Mouse (Mus musculus): Measurements from ENCODE around the gene Tbc1d8. TPM values are rescaled to one million over a fixed set of nuclear protein-coding genes. Genes with fewer than 3 reads are reported as not detected.

The Tbc1d8 gene
- polyA plus RNA-seq, 1 experiment from 2014 or later: 3.0 TPM

DNA sequence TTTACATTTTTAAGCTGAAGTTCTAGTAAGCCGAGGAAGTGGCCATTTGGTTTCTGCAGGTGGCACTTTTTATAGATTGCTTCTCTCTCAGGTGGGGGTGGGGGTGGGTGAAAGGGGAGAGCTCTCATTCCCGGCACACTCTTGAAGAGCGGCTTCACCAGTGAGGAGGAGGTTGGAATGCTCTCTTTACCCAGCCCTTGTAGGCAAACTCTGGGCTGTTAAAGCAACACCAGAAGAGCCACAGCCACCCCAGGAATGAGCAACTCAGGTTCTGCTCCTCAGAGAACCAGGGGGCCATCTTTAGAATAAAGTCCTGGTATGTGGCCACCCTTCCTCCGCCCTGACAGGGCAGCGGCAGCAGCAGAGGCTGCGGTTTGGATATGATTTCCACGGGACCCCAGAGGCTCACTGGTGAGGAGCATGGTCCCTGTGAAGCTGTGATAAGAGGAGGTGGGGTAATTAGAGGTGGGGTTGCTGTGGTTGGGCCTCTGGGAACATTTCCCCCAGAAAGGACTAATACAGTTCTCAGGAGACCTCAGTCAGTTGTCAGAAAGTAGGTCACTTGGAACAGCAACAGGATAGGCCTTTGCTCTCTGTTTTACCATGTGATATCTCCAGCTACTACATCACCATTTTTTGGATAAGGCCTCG, 85.2 kb downstream of the Tbc1d8 start:
- Histone ChIP-seq H3K4me2 (peak overlapping the region; percentile 46), H3K9me3 (replicated peaks) (no peaks in the 10 kb centered on the region; the same call in 1 of the 2 replicates), H3K4me1 (replicated peaks) (peaks cover 64% of the 10 kb centered on the region), H3K9ac (peak overlapping the region; percentile 27), H3K4me3 (replicated peaks) (no peak overlapping the region), H3K27me3 (no peaks in the 10 kb centered on the region), H3K36me3 (peaks cover 12% of the 10 kb centered on the region), H3K27ac (peak overlapping the region; percentile 66)
- DNase-seq (peak; percentile 57), ATAC-seq (ENCODE audit: low read depth) (peak; percentile 84)
- WGBS (ENCODE audit: insufficient replicate concordance): 25% methylated on average over 8 of the region's 8 CpGs

DNA sequence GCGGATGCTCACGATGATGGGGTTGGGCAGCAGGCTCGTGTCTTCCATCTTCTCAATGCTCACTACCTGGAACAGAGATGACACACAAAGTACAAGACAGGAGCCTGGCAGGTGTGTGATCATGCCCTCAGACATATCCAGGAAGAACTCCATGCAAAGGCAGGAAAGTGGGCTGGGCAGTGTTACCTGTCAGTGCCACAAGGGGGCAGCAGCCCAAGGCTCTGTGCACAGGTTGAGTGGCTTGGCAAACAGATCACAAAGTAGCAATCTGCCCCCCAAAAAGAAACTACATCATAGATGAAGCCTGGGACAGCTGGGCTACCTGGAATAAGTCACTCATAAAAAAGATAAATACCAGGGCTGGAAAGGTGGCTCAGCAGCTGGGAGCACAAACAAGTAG, 86.4 kb downstream of the Tbc1d8 start:
- Histone ChIP-seq H3K9ac (no peak overlapping the region), H3K27ac (no peak overlapping the region), H3K4me2 (no peak overlapping the region), H3K27me3 (no peaks in the 10 kb centered on the region), H3K36me3 (peaks cover 9% of the 10 kb centered on the region), H3K4me3 (replicated peaks) (no peak overlapping the region), H3K9me3 (replicated peaks) (no peaks in the 10 kb centered on the region; the same call in 1 of the 2 replicates), H3K4me1 (replicated peaks) (peaks cover 74% of the 10 kb centered on the region)
- peak; percentile 68 for DNase-seq
- no peak for ATAC-seq (ENCODE audit: low read depth)
- WGBS (ENCODE audit: insufficient replicate concordance): 64% methylated on average over 3 of the region's 3 CpGs

DNA sequence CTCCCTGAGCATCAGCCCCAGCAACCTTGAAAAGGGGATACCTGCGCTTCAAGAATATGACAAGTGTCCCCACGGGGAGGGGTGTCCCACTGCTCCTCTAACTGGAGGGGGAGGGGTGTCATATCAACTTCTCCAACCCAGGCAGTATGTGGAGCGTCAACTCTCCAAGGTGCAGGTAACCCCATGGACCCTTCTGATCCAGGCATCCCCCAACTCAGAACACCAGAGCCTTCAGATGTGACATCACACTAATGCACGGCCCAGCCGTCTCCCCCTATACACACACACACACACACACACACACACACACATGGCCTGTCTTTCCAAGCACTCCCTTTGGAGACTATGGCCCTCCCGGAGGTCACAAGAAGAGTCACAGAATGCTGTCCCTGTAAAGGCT, 86.9 kb downstream of the Tbc1d8 start:
- no peak overlapping the region for H3K4me2 ChIP-seq
- no peaks in the 10 kb centered on the region for H3K27me3 ChIP-seq
- no peaks in the 10 kb centered on the region for H3K9me3 ChIP-seq (replicated peaks)
- H3K4me3 ChIP-seq (replicated peaks): no peak overlapping the region
- no peak overlapping the region for H3K27ac ChIP-seq
- DNase-seq: no peak
- peaks cover 4% of the 10 kb centered on the region; the same call in 1 of the 2 replicates for H3K36me3 ChIP-seq
- ATAC-seq (ENCODE audit: low read depth): no peak
- H3K4me1 ChIP-seq (replicated peaks): peaks cover 78% of the 10 kb centered on the region
- 82% methylated on average over 6 of the region's 6 CpGs for WGBS (ENCODE audit: insufficient replicate concordance)
- no peak overlapping the region for H3K9ac ChIP-seq

DNA sequence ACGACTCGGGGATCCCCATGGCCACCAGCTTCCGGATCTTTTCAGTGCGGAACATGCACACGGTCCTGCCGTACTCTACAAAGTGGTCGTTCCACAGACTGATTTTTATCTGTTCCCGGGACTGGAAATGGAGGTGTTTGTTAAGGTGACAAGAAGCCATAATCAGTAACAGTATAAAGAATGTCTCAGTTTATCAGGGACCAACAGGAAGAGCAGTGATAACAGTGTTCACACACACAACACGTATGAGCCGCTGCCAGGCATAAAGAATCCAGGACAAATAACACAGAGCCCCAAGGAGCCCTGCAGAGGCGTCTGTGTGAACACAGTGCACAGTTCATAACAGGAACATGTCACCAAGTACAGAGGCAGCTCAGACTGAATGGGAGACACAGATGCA, 89.2 kb downstream of the Tbc1d8 start:
- H3K4me2 ChIP-seq: 0 out of 2 replicates have a peak overlapping the region, but pooled peaks have one; percentile 2
- H3K27ac ChIP-seq: peak overlapping the region; percentile 59
- H3K4me1 ChIP-seq (replicated peaks): peaks cover 56% of the 10 kb centered on the region
- H3K9me3 ChIP-seq (replicated peaks): no peaks in the 10 kb centered on the region
- H3K36me3 ChIP-seq: 0 out of 2 replicates have a peak, but pooled peaks cover 5% of the 10 kb centered on the region
- no peak overlapping the region for H3K9ac ChIP-seq
- H3K4me3 ChIP-seq (replicated peaks): no peak overlapping the region
- no peak for DNase-seq
- ATAC-seq (ENCODE audit: low read depth): peak; percentile 42
- 43% methylated on average over 11 of the region's 11 CpGs for WGBS (ENCODE audit: insufficient replicate concordance)
- no peaks in the 10 kb centered on the region for H3K27me3 ChIP-seq

DNA sequence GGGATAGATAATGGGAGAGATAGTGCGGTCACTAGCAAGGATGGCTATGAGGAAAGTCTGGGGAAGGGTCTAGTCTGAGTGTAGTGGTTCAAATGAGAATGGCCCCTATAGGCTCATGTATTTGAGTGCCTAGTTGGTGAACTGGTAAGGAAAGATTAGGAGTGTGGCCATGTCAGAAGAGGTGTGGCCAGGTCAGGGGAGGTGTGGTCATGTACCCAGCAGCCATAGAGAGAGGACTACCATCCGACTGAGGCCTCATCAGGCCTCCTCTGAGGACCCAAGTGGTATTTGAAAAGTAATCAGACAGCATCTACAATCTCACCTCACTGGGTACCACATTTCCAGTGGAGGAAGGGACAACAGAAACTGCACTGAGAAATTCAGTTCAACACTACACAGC, 90.4 kb downstream of the Tbc1d8 start:
- no peak overlapping the region for H3K4me2 ChIP-seq
- H3K36me3 ChIP-seq: 0 out of 2 replicates have a peak, but pooled peaks cover 8% of the 10 kb centered on the region
- no peak overlapping the region for H3K9ac ChIP-seq
- H3K27me3 ChIP-seq: no peaks in the 10 kb centered on the region
- H3K4me3 ChIP-seq (replicated peaks): no peak overlapping the region
- DNase-seq (peak; percentile 43), ATAC-seq (ENCODE audit: low read depth) (peak; percentile 84)
- peaks cover 44% of the 10 kb centered on the region for H3K4me1 ChIP-seq (replicated peaks)
- H3K9me3 ChIP-seq (replicated peaks): no peaks in the 10 kb centered on the region
- WGBS (ENCODE audit: insufficient replicate concordance): 53% methylated on average over 2 of the region's 2 CpGs
- peak overlapping the region; percentile 39; the same call in 1 of the 2 replicates for H3K27ac ChIP-seq

DNA sequence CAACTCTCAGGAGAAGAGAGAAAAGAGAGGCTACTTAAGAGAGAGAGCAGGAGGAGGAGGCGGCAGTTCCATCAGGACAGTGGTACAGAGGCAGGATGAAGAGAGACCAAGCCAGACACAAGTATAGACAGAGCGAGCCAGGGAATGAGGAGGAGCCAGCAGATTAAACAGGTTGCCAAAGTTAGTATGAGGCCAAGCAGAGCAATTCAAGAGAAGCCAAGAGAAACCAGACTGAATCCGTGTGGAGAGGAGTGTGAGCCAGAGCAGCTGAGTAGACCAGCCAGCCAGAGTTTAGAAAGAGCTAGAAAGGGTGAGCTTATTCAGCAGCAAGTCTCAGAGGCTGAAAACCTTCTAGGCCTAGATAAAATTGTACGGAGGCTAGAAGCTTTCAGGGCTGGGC, 91.1 kb downstream of the Tbc1d8 start:
- 78% methylated on average over 4 of the region's 4 CpGs for WGBS (ENCODE audit: insufficient replicate concordance)
- Histone ChIP-seq H3K9me3 (replicated peaks) (no peaks in the 10 kb centered on the region), H3K4me2 (no peak overlapping the region), H3K27ac (peak overlapping the region; percentile 39), H3K4me1 (replicated peaks) (peaks cover 38% of the 10 kb centered on the region), H3K27me3 (no peaks in the 10 kb centered on the region), H3K4me3 (replicated peaks) (no peak overlapping the region), H3K36me3 (0 out of 2 replicates have a peak, but pooled peaks cover 8% of the 10 kb centered on the region), H3K9ac (no peak overlapping the region)
- no peak for ATAC-seq (ENCODE audit: low read depth)
- DNase-seq: no peak

DNA sequence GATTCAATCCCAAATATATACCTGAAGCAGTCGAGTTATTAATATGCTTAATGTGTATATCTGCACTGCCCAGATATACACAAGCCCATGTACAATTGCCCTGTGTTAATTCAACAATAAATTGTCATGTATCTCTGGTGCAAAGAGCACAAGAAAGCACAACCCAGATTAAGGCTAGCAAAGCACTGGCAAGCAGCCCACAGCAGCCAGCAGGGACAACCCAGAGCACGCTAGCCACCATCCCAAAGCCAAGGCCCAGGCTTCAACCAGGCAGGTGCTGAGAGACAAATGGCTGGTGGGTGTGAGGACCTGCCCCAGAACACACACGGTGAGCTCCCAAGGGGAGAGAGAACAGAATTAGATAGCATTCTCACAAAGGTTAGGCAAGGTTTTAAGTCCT, 92.1 kb downstream of the Tbc1d8 start:
- Histone ChIP-seq H3K9ac (no peak overlapping the region), H3K27ac (no peak overlapping the region), H3K9me3 (replicated peaks) (no peaks in the 10 kb centered on the region), H3K36me3 (0 out of 2 replicates have a peak, but pooled peaks cover 8% of the 10 kb centered on the region), H3K27me3 (no peaks in the 10 kb centered on the region), H3K4me2 (no peak overlapping the region), H3K4me3 (replicated peaks) (no peak overlapping the region), H3K4me1 (replicated peaks) (peaks cover 31% of the 10 kb centered on the region)
- no peak for ATAC-seq (ENCODE audit: low read depth)
- no peak for DNase-seq
- WGBS (ENCODE audit: insufficient replicate concordance): 67% methylated on average over 3 of the region's 3 CpGs

DNA sequence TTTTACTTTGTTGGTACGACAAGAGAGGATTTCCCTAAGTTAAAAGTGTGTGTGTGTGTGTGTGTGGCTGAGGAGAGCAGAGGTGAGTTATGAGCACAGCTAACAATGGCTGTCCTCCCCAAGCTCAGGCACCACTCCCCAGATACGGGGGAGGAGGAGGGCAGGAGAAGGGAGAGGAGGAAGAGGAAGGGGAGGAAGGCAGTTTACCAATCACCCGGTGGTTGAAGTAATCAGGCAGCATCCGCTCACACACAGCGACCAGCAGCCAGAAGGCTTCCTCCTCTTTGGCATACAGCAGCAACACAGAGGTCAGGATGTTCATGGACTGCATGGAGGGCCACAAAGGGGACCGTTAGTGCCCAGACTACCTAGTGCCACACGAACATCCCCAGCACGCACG, 93.6 kb downstream of the Tbc1d8 start:
- DNase-seq (no peak), ATAC-seq (ENCODE audit: low read depth) (no peak)
- 45% methylated on average over 9 of the region's 9 CpGs for WGBS (ENCODE audit: insufficient replicate concordance)
- Histone ChIP-seq H3K4me2 (no peak overlapping the region), H3K9ac (no peak overlapping the region), H3K36me3 (0 out of 2 replicates have a peak, but pooled peaks cover 11% of the 10 kb centered on the region), H3K4me1 (replicated peaks) (peaks cover 36% of the 10 kb centered on the region), H3K27ac (no peak overlapping the region), H3K9me3 (replicated peaks) (no peaks in the 10 kb centered on the region), H3K27me3 (no peaks in the 10 kb centered on the region), H3K4me3 (replicated peaks) (no peak overlapping the region)

DNA sequence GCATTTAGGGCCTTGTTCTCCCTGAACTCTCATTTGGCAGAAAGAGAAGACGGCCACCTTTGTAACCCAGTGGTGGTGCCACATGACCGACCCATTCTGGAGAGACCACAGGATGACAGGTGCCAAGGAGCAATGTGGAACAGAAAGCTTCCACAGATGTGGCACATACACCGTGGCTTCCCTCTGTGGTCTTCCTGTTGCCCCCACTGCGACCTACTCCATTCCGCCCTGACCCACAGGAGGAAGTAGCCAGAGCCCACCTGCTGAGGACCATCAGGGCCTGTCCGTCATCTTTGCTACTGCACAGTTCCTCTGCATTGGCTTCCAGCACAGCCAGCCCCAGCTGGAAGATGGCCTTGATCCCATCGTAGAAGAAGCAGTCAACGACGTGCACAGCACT, 97.5 kb downstream of the Tbc1d8 start:
- Histone ChIP-seq H3K27ac (no peak overlapping the region), H3K36me3 (peaks cover 21% of the 10 kb centered on the region), H3K27me3 (no peaks in the 10 kb centered on the region), H3K4me3 (replicated peaks) (no peak overlapping the region), H3K9me3 (replicated peaks) (no peaks in the 10 kb centered on the region), H3K4me1 (replicated peaks) (peaks cover 11% of the 10 kb centered on the region), H3K4me2 (no peak overlapping the region), H3K9ac (no peak overlapping the region)
- no peak for ATAC-seq (ENCODE audit: low read depth)
- WGBS (ENCODE audit: insufficient replicate concordance): 67% methylated on average over 9 of the region's 9 CpGs
- DNase-seq: no peak

DNA sequence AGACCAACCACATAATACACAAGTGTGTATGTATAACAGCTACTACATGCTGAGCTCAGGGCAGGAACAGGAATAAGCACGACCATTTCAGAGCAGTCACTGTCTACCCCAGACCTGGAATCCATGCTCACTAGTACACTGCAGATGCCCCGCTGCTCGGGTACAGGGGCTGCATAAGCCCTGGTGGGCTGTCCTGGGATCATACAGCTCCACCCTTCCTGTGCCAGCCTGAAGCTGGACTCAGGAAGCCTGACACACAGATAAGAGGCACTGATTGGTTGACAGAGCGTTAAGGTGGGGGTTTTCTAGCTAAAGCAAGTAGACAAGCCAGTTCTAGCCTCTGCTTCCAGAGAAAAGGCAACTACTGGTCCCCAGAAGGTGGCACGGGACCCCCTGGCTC, 99.5 kb downstream of the Tbc1d8 start:
- ATAC-seq (ENCODE audit: low read depth) (0 out of 2 replicates have a peak, but pooled peaks have one; percentile 21), DNase-seq (no peak)
- peaks cover 22% of the 10 kb centered on the region for H3K36me3 ChIP-seq
- H3K4me1 ChIP-seq (replicated peaks): peaks cover 11% of the 10 kb centered on the region
- 21% methylated on average over 5 of the region's 5 CpGs for WGBS (ENCODE audit: insufficient replicate concordance)
- no peaks in the 10 kb centered on the region for H3K9me3 ChIP-seq (replicated peaks)
- H3K27ac ChIP-seq: no peak overlapping the region
- no peak overlapping the region for H3K4me2 ChIP-seq
- no peak overlapping the region for H3K4me3 ChIP-seq (replicated peaks)
- no peak overlapping the region for H3K9ac ChIP-seq
- H3K27me3 ChIP-seq: no peaks in the 10 kb centered on the region

DNA sequence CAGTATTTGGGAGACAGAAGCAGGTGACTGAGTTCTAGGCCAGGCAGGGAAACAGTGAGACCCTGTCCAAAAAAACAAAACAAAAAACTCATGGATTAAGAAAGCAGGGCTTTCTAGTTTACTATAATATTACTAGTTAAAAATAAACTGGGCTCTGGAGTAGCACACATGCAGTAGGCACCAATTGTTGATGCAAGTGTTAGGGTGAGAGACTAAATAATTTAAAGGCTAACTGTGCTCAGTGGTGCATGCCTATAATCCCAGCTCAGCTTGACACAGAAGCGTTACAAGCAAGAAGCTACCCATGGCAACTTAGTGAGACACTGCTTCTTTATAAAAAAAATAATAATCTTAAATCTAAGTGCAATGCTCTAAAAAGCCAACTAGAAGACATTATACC, 100.0 kb downstream of the Tbc1d8 start:
- Histone ChIP-seq H3K4me2 (no peak overlapping the region), H3K27ac (no peak overlapping the region), H3K9me3 (replicated peaks) (no peaks in the 10 kb centered on the region), H3K4me3 (replicated peaks) (no peak overlapping the region), H3K36me3 (peaks cover 25% of the 10 kb centered on the region), H3K4me1 (replicated peaks) (peaks cover 11% of the 10 kb centered on the region), H3K9ac (no peak overlapping the region), H3K27me3 (no peaks in the 10 kb centered on the region)
- 78% methylated on average over 1 of the region's 1 CpGs for WGBS (ENCODE audit: insufficient replicate concordance)
- DNase-seq: no peak
- no peak for ATAC-seq (ENCODE audit: low read depth)

DNA sequence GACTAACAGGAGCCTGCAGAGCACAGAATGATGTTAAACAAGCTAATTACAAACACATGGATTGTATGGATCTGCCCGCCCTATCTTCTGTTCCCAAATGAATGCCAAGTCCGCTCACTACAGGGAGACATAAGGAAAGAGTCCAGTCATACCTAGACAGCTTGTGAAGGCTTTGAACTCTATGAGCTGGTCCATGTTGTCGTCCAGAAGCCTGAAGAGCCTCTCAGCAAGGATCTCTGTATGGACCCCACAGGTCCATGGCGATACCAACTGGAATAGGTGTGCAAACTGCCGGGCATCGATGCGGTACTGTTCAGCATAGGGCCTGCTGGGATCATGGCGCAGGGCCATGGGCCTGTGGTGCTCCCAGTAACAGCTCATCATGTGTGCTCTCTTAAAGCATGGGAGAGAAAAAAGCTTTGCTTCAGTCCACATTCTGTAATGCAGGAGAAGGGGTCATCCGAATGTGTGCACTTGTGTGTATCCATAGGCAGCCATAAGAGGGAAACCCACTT, 101.8 kb downstream of the Tbc1d8 start:
- H3K4me2 ChIP-seq: no peak overlapping the region
- 88% methylated on average over 9 of the region's 9 CpGs for WGBS (ENCODE audit: insufficient replicate concordance)
- no peaks in the 10 kb centered on the region for H3K27me3 ChIP-seq
- H3K9ac ChIP-seq: no peak overlapping the region
- ATAC-seq (ENCODE audit: low read depth): no peak
- DNase-seq: no peak
- peaks cover 11% of the 10 kb centered on the region for H3K4me1 ChIP-seq (replicated peaks)
- H3K9me3 ChIP-seq (replicated peaks): no peaks in the 10 kb centered on the region
- H3K4me3 ChIP-seq (replicated peaks): no peak overlapping the region
- H3K36me3 ChIP-seq: peaks cover 43% of the 10 kb centered on the region
- no peak overlapping the region for H3K27ac ChIP-seq

Data from liver, embryonic 13.5 days (tissue).